Mouse (Mus musculus): ENCODE measurements at regions not wholly inside any gene's neighbourhood (a gene's known extent, or its start where the extent isn't known, plus 50 kb on each side); places are given as distances from the start of the nearest gene placed in this dataset.
"Not testable (repeated sequence)": the region's sequence is repeated elsewhere in the genome, so short reads cannot be mapped to it uniquely, and the experiment has no call there.

DNA sequence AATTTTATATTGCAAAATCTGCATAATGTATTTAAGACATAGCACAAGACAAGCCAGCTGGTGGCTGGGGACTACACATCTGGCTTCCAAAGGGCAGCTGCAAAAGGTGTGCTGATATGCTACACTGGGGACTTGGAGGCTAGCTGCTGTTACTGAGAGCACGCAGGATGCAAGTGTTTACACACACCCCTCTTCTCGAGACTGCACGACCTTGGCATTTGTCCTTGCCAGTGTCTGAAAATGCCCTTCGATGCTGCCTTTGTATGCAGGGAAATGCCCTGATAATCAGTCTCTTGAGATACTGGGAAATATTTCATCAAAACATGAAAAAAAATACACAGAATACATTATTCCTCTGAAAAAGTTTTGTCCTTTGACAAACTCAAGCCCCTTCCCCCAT is 86.3 kb downstream of the Elovl4 start:
- no peak for DNase-seq (ENCODE audit: low read depth, low spot score)
- no peaks in the 10 kb centered on the region for H3K79me2 ChIP-seq (ENCODE audit: control insufficient read depth, insufficient read depth, low read length, poor library complexity)
- no peaks in the 10 kb centered on the region for H3K36me3 ChIP-seq (ENCODE audit: control insufficient read depth in 1 of 2, insufficient read depth in 2 of 2, low read length in 2 of 2)
- no peak overlapping the region for H3K27ac ChIP-seq (ENCODE audit: control insufficient read depth, low read depth, low read length)
- H3K4me3 ChIP-seq (ENCODE audit: control insufficient read depth in 1 of 2, insufficient read depth in 1 of 2, low read depth in 2 of 2, low read length in 2 of 2), result no peak overlapping the region
- H3K9ac ChIP-seq (ENCODE audit: control insufficient read depth, low read depth, low read length, poor library complexity, severe bottlenecking), result no peak overlapping the region
- H3K9me3 ChIP-seq (replicated peaks; ENCODE audit: insufficient read depth, low read length), result no peaks in the 10 kb centered on the region
- no peaks in the 10 kb centered on the region for H3K4me1 ChIP-seq (ENCODE audit: control insufficient read depth in 1 of 2, insufficient read depth in 2 of 2, low read length in 2 of 2)
- H3K27me3 ChIP-seq (ENCODE audit: control insufficient read depth in 1 of 2, insufficient read depth in 2 of 2, low read length in 2 of 2), result no peaks in the 10 kb centered on the region
- no peak for TF ChIP-seq TCF12 (IDR thresholded peaks at IDR 0.05; ENCODE audit: low read depth, low read length)
- TF ChIP-seq GABPA (IDR thresholded peaks at IDR 0.05; ENCODE audit: low read depth, low read length), result no peak
- no peak for TF ChIP-seq POLR2AphosphoS2 (IDR thresholded peaks at IDR 0.05; ENCODE audit: low read length)
- no peak for TF ChIP-seq ETS1 (IDR thresholded peaks at IDR 0.05; ENCODE audit: low read depth, low read length)
- no peak for TF ChIP-seq ZKSCAN1 (IDR thresholded peaks at IDR 0.05; ENCODE audit: low read depth, low read length)
- TF ChIP-seq MYC (IDR thresholded peaks at IDR 0.05; ENCODE audit: low read depth, low read length), result no peak

DNA sequence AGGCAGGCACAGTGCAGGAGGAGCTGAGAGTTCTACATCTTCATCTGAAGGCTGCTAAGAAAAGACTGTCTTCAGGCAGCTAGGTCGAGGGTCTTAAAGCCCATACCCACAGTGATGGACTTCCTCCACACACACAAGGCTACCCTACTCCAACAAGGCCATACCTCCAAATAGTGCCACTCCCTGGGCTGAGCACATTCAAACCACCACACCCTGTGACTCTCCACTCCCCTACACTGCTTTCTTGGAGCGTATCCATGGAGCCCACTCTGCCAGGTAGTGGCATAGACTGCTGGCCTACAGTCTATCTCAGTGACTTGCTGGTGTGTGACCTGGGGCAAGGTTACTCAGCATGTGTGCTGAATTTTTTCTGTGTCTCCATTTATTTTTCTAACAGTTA is 88.0 kb downstream of the Elovl4 start:
- H3K4me1 ChIP-seq (ENCODE audit: control insufficient read depth in 1 of 2, insufficient read depth in 2 of 2, low read length in 2 of 2); H3K27me3 ChIP-seq (ENCODE audit: control insufficient read depth in 1 of 2, insufficient read depth in 2 of 2, low read length in 2 of 2); H3K27ac ChIP-seq (ENCODE audit: control insufficient read depth, low read depth, low read length); H3K9ac ChIP-seq (ENCODE audit: control insufficient read depth, low read depth, low read length, poor library complexity, severe bottlenecking); H3K36me3 ChIP-seq (ENCODE audit: control insufficient read depth in 1 of 2, insufficient read depth in 2 of 2, low read length in 2 of 2); H3K79me2 ChIP-seq (ENCODE audit: control insufficient read depth, insufficient read depth, low read length, poor library complexity); DNase-seq (ENCODE audit: low read depth, low spot score); H3K9me3 ChIP-seq (replicated peaks; ENCODE audit: insufficient read depth, low read length); H3K4me3 ChIP-seq (ENCODE audit: control insufficient read depth in 1 of 2, insufficient read depth in 1 of 2, low read depth in 2 of 2, low read length in 2 of 2): not testable (repeated sequence)

DNA sequence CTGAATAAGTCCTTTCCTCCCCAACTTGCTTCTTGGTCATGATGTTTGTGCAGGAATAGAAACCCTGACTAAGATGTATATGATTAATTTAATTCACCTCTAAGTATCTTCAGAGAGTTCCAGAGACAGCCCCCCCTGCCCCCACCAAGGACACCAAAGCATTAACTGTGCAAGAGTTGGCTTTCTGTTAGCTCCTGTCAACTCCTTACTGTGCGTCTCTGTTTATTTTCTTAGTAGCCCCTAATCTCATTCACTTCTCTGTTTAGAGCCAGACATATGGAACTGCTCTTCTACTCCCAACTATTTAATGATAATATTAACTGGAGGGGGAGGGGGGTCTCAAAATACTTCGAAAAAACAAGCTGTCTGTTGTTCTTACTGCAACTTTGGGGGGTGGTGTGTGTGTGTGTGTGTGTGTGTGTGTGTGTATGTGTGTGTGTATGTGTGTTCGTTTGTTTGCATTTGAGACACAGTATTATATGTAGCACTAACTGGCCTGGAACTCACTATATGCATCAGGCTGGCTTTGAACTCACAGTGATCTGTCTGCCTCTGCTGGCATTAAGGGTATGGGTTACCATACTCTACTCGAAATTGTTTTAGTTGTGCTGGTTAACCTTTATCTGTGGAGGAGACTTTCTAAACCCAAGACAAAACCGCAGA is 89.8 kb downstream of the Elovl4 start:
- no peak overlapping the region for H3K27ac ChIP-seq (ENCODE audit: control insufficient read depth, low read depth, low read length)
- H3K9me3 ChIP-seq (replicated peaks; ENCODE audit: insufficient read depth, low read length), result no peaks in the 10 kb centered on the region
- no peak overlapping the region for H3K9ac ChIP-seq (ENCODE audit: control insufficient read depth, low read depth, low read length, poor library complexity, severe bottlenecking)
- no peaks in the 10 kb centered on the region for H3K27me3 ChIP-seq (ENCODE audit: control insufficient read depth in 1 of 2, insufficient read depth in 2 of 2, low read length in 2 of 2)
- TF ChIP-seq JUND (IDR thresholded peaks at IDR 0.05; ENCODE audit: low read depth, low read length), result no peak
- no peak for TF ChIP-seq ELF1 (IDR thresholded peaks at IDR 0.05; ENCODE audit: low read depth, low read length)
- no peak for TF ChIP-seq MAX (IDR thresholded peaks at IDR 0.05; ENCODE audit: low read length)
- TF ChIP-seq MXI1 (IDR thresholded peaks at IDR 0.05; ENCODE audit: low read depth, low read length), result no peak
- TF ChIP-seq ZKSCAN1 (IDR thresholded peaks at IDR 0.05; ENCODE audit: low read depth, low read length), result no peak
- no peak for TF ChIP-seq NRF1 (IDR thresholded peaks at IDR 0.05; ENCODE audit: insufficient read depth, low read depth, low read length, poor library complexity, severe bottlenecking)
- H3K4me1 ChIP-seq (ENCODE audit: control insufficient read depth in 1 of 2, insufficient read depth in 2 of 2, low read length in 2 of 2), result no peaks in the 10 kb centered on the region
- no peaks in the 10 kb centered on the region for H3K79me2 ChIP-seq (ENCODE audit: control insufficient read depth, insufficient read depth, low read length, poor library complexity)
- no peaks in the 10 kb centered on the region for H3K36me3 ChIP-seq (ENCODE audit: control insufficient read depth in 1 of 2, insufficient read depth in 2 of 2, low read length in 2 of 2)
- DNase-seq (ENCODE audit: low read depth, low spot score), result no peak
- H3K4me3 ChIP-seq (ENCODE audit: control insufficient read depth in 1 of 2, insufficient read depth in 1 of 2, low read depth in 2 of 2, low read length in 2 of 2), result no peak overlapping the region

Measured in MEL (cell line).